Mouse (Mus musculus) ES-Bruce4 (cell line): Measurements from ENCODE around the gene Gpc1. TPM values are rescaled to one million over a fixed set of nuclear protein-coding genes. Genes with fewer than 3 reads are reported as not detected.

Experiments used
- H3K27ac ChIP-seq: 2 replicates; pipeline ENCODE4 v1.5.1; 2012; ENCODE audit warnings: low read length, inconsistent platforms; ENCODE audit not compliant: insufficient read depth
- H3K27me3 ChIP-seq: 2 replicates; pipeline ENCODE4 v1.6.1; 2012; ENCODE audit warnings: mild to moderate bottlenecking, low read length, inconsistent platforms; ENCODE audit not compliant: control insufficient read depth, poor library complexity, insufficient read depth, severe bottlenecking
- H3K36me3 ChIP-seq: 2 replicates; pipeline ENCODE4 v1.6.1; 2012; ENCODE audit warnings: inconsistent platforms, mild to moderate bottlenecking, low read length, moderate library complexity; ENCODE audit not compliant: control insufficient read depth, poor library complexity, insufficient read depth, severe bottlenecking
- H3K4me1 ChIP-seq: one replicate; pipeline ENCODE4 v1.8.1; 2011; ENCODE audit warnings: low read length; ENCODE audit not compliant: control insufficient read depth, insufficient read depth
- H3K4me3 ChIP-seq: 2 replicates; pipeline ENCODE4 v1.5.1; 2011; ENCODE audit warnings: low read depth, mild to moderate bottlenecking, low read length
- H3K9ac ChIP-seq: 2 replicates; pipeline ENCODE4 v1.6.1; 2012; ENCODE audit warnings: low read depth, mild to moderate bottlenecking, inconsistent platforms; ENCODE audit not compliant: poor library complexity, severe bottlenecking
- H3K9me3 ChIP-seq: replicated peaks from 2 replicates; pipeline ENCODE4 v1.6.1; 2012; ENCODE audit warnings: mild to moderate bottlenecking, low read length, inconsistent platforms; ENCODE audit not compliant: control insufficient read depth, poor library complexity, insufficient read depth, severe bottlenecking
- CTCF ChIP-seq: IDR thresholded peaks from one replicate; pipeline ENCODE4 v1.8.1; 2011; ENCODE audit warnings: low read depth, low read length
- EP300 ChIP-seq: IDR thresholded peaks from 2 replicates; pipeline ENCODE4 v1.6.1; 2011; ENCODE audit warnings: low read depth, low read length; ENCODE audit not compliant: insufficient read depth
- POLR2A ChIP-seq: IDR thresholded peaks from one replicate; pipeline ENCODE4 v1.8.1; 2011; ENCODE audit warnings: low read length; ENCODE audit not compliant: insufficient read depth
- polyA plus RNA-seq: library from polyadenylated mRNA; stranded (reverse); fragments of >200 nt; gene quantifications from 2 replicates; pipeline ENCODE4 v1.2.4, GENCODE M21; 2011; ENCODE audit warnings: low read depth; ENCODE audit not compliant: missing spikeins, insufficient read depth, insufficient read length

Gene Gpc1
- polyA plus RNA-seq, 1 experiment = 30.5 TPM

- Histone ChIP-seq H3K4me3 (peak within 1 kb of the TSS; percentile 39), H3K9ac (no peak within 1 kb of the TSS), H3K27ac (no peak within 1 kb of the TSS), H3K4me1 (no peaks in the 10 kb centered on the region), H3K36me3 (no peaks in the 10 kb centered on the region), H3K27me3 (no peaks in the 10 kb centered on the region), H3K9me3 (no peaks in the 10 kb centered on the region)
- TF ChIP-seq EP300 = no peak
- TF ChIP-seq POLR2A = no peak
- TF ChIP-seq CTCF = no peak
These were observed 71.3 kb downstream of the Gpc1 start, which contains the start of gene Ankmy1 for GRCm38 (mm10) chr1:92902786-92903185. Gene Ankmy1, minus strand, starts transcription at chr1:92902906.

- H3K9ac ChIP-seq = no peak overlapping the region
- TF ChIP-seq CTCF (no peak), EP300 (no peak), POLR2A (no peak)
- no peaks in the 10 kb centered on the region for H3K9me3 ChIP-seq
- no peaks in the 10 kb centered on the region for H3K4me1 ChIP-seq
- no peak overlapping the region for H3K4me3 ChIP-seq
- H3K36me3 ChIP-seq = no peaks in the 10 kb centered on the region
- no peak overlapping the region for H3K27ac ChIP-seq
- no peaks in the 10 kb centered on the region for H3K27me3 ChIP-seq
These were observed 72.2 kb downstream of the Gpc1 start for GRCm38 (mm10) chr1:92903627-92904026.

GRCm38 (mm10) chr1:92905703-92906310, 74.4 kb downstream of the Gpc1 start:
- Histone ChIP-seq H3K27me3 (no peaks in the 10 kb centered on the region), H3K9ac (no peak overlapping the region), H3K36me3 (no peaks in the 10 kb centered on the region), H3K27ac (no peak overlapping the region), H3K9me3 (no peaks in the 10 kb centered on the region), H3K4me3 (no peak overlapping the region), H3K4me1 (no peaks in the 10 kb centered on the region)
- TF ChIP-seq POLR2A (no peak), EP300 (no peak), CTCF (no peak)

- no peaks in the 10 kb centered on the region for H3K4me1 ChIP-seq
- no peaks in the 10 kb centered on the region for H3K27me3 ChIP-seq
- H3K36me3 ChIP-seq = no peaks in the 10 kb centered on the region
- H3K9ac ChIP-seq = peak within 1 kb of the TSS; percentile 89
- no peak for TF ChIP-seq EP300
- peak; percentile 49 for TF ChIP-seq CTCF
- peak; percentile 58 for TF ChIP-seq POLR2A
- no peaks in the 10 kb centered on the region for H3K9me3 ChIP-seq
- peak within 1 kb of the TSS; percentile 90 for H3K4me3 ChIP-seq
- peak within 1 kb of the TSS; percentile 17; the same call in 1 of the 2 replicates for H3K27ac ChIP-seq
These were observed 75.6 kb downstream of the Gpc1 start, which contains the start of gene Dusp28 for GRCm38 (mm10) chr1:92906779-92907631. Gene Dusp28, plus strand, starts transcription at chr1:92906981.

- no peak overlapping the region for H3K27ac ChIP-seq
These were observed 76.4 kb downstream of the Gpc1 start for GRCm38 (mm10) chr1:92907632-92908360.

More at GRCm38 (mm10) chr1:92907632-92908360, 76.4 kb downstream of the Gpc1 start:
- H3K9me3 ChIP-seq = no peaks in the 10 kb centered on the region
- no peaks in the 10 kb centered on the region for H3K36me3 ChIP-seq
- no peaks in the 10 kb centered on the region for H3K27me3 ChIP-seq
- peak overlapping the region; percentile 89 for H3K9ac ChIP-seq
- H3K4me1 ChIP-seq = no peaks in the 10 kb centered on the region
- no peak for TF ChIP-seq POLR2A
- TF ChIP-seq EP300 = no peak
- no peak for TF ChIP-seq CTCF
- H3K4me3 ChIP-seq = peak overlapping the region; percentile 68
